Mouse (Mus musculus): ENCODE data around the gene Lca5. TPM values are rescaled to one million over a fixed set of nuclear protein-coding genes. Genes with fewer than 3 reads are reported as not detected.
A peak's percentile ranks its signal among the peaks of the same experiment; 100 is the strongest.

The Lca5 gene
- total RNA-seq (2015), result 0.90 and 4.4 TPM in 2 replicates
- total RNA-seq (2017), result 0.87 and 2.8 TPM in 2 replicates

DNA sequence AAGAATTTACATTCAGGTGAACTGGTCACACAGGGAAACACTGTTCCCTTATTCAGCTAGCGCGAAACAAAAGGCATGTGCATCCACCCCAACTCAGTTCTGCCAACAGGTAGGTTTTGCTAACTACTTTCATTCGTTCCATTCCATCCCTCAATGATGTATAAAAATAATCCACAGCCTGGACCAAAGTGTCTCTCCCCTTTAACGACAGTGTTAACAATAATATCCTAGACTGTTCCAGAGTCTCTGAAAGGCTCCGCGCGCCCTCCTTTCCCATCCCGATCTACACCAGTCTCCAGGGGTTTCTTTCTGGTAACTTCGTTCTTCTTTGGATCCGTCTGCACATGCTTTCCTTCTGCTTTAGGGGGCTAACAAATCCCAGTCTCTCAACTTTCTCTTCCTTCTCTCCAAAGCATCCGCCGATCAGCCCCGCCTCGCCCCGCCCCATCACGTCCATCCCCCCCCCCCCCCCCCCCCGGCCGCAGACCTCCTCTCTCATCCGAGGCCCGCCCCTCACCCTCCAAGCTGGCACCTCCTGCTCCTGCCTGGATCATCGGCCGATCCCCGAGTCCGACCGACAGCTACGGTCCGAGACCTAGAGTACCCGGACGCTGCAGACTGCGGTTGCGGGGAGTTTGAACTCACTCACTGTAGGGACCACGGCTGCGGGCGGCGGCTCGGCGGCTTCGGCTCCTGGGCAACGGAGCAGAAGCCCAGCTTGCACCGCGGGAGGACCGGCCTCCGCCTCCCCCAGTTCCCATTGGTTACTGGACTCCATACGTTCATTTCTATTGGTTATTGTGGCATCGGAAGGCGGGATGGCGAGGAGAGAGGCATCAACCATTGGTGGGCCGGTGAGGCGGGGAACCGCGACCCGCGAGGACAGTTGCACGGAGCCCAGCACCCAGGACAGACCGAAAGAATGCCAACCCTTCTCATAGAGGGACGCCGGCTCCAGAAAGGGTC lies at the start of gene Lca5:
Gene Lca5, minus strand, starts transcription at position 736 of the 966 bp plus-strand sequence.
- ATAC-seq (replicated peaks; ENCODE audit: poor library complexity), result peak; percentile 99

GRCm38 (mm10) chr9:83488491-83489210 lies 47.7 kb upstream of the Lca5 start:
- 0 out of 2 replicates have a peak, but pooled peaks have one; percentile 29 for ATAC-seq (replicated peaks; ENCODE audit: poor library complexity)

DNA sequence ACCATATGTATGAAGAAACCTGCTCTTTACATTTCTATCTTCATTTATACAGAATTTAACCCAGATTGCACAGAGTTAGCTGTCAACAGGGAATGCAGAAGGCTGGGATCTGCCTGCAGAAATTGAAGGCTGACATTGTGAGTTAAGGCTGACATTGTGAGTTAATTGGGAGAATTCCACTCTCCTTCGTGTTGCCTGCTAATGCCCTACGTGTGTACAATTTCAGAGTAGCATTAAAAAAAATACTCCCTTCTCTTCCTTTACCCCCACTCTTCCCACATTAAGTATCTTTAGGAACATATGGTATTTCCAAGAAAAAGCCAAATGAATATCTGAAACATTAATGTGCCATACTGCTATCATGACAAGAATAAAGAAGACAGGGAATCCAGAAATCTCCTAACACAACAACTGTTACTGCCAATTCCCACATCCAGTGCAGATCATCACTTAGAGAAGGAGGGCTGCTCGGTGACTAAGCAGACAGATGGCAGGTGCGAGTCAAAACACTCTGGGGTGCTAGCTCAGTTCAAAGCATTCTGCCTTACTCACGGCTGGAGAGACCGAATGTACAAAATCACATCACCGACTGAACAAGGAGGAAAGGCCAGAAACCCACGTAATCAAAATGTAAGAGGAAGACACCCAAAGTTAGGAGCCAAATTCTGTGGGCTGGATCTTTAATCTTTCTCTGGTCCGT lies 47.0 kb upstream of the Lca5 start:
- no peak for ATAC-seq (replicated peaks; ENCODE audit: poor library complexity)

- ATAC-seq (replicated peaks; ENCODE audit: poor library complexity), result no peak
These were observed 45.0 kb upstream of the Lca5 start for GRCm38 (mm10) chr9:83485966-83486365.

GRCm38 (mm10) chr9:83485357-83485756 lies 44.4 kb upstream of the Lca5 start:
- no peak for ATAC-seq (replicated peaks; ENCODE audit: poor library complexity)

DNA sequence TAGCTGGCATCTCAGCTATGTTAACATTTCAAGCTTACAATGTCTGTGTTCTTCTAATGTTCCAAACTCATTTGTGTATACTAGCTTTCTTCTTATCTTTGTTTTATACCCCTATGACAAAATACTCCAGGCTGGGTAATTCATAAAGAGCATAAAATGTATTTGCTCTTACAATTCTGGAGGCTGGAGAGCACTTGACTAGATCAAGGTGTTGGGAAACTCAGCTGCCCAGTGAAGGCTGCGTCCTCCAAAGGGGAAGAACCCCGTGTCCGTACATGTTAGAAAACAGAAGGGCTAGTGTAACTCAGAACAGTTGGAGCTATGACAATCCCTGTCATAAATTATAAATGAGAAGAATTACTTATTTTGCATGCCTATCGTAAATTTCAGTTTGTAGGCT lies 42.5 kb upstream of the Lca5 start:
- ATAC-seq (replicated peaks; ENCODE audit: poor library complexity), result no peak

DNA sequence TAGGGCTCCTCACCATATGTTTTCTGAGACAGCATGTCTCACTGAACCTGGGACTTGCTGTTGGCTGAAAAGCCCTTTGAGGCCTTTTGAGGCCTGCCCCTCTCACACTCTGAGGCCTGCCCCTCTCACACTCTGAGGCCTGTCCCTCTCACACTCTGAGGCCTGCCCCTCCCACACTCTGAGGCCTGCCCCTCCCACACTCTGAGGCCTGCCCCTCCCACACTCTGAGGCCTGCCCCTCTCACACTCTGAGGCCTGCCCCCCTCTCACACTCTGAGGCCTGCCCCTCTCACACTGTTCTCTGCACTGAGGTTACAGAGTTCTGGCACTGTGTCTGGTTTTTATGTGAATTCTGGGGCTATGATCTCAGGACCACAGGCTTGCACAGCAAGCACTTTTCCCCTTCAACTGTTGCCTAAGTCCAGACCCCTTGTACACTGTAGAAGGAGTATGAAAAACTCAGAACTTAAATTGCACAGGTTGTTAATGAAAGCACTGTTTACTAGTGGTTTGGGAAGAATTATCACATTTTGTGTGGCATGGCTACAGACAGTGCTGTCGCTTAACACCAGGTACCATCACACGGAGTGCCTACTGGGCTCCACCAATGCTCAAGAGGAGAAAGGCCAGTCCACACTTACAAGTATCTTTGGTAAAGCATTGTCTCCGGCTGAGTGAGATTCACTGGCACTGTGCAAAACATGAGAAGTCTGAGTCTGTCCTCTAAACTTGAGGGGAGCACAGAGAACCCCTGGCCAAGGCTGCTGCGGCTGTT lies 41.4 kb upstream of the Lca5 start:
- ATAC-seq (replicated peaks; ENCODE audit: poor library complexity), result peak; percentile 54

GRCm38 (mm10) chr9:83469871-83470270 lies 28.9 kb upstream of the Lca5 start:
- ATAC-seq (replicated peaks; ENCODE audit: poor library complexity), result no peak

DNA sequence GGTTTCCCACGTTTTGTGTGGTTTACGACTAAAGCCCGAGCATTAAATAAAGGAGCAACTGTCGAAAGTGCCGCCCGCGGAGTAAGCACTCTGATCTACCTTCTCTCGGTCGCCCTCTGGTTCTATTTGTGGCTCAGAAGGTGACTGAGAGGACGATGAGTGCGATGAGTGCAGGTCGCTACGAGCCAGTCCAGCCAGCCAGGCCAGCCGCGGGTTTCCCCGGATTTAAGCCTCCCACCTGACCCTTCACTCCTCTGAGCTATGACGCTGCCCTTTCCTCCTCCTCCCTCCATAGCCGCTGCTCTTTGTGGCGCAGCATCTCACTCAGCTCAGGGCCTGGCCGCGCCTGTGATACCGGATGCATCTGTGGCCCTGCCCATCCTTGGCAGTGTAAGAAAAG lies 6.8 kb upstream of the Lca5 start:
- ATAC-seq (replicated peaks; ENCODE audit: poor library complexity), result peak; percentile 93

DNA sequence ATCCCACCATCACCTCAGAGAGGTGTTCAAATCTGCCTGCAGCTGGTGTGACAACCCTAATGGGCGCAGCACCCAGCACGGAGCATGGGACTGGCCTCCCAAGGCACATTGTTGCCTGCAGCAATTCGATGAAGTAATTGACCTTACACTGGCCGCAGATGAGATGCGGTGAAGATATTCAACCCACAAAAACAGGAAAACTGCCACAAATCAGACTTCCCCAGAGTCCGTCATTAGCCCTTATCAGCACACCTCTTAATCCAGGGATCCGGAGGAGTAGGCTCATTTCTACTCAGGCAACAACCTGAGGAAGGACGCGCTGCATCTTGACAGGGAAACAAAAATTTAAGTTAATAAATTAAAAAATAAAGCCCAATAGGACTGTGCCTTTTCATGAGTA lies 6.2 kb upstream of the Lca5 start:
- ATAC-seq (replicated peaks; ENCODE audit: poor library complexity), result peak; percentile 27

- ATAC-seq (replicated peaks; ENCODE audit: poor library complexity), result no peak
These were observed 3.3 kb downstream of the Lca5 start for GRCm38 (mm10) chr9:83437621-83438020.

DNA sequence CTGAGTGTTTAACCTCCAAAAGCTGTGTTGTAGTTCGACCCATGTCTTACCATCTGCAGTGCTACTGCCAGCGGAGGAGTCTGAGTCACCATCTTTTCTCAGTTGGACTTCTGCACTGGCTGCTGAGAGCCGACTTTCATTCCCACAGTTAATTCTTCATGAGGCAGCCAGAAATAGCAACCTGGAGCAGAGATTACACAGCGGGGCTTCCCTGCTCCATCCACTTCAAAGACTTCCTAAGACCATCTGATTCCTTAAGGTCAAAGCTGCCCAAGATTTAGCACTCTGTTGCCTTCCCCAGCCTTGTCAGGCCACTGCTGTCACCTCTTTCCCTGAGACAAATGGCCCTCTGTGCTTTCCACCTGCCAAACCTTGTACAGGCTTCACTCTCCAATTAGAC lies 6.4 kb downstream of the Lca5 start:
- ATAC-seq (replicated peaks; ENCODE audit: poor library complexity), result no peak

DNA sequence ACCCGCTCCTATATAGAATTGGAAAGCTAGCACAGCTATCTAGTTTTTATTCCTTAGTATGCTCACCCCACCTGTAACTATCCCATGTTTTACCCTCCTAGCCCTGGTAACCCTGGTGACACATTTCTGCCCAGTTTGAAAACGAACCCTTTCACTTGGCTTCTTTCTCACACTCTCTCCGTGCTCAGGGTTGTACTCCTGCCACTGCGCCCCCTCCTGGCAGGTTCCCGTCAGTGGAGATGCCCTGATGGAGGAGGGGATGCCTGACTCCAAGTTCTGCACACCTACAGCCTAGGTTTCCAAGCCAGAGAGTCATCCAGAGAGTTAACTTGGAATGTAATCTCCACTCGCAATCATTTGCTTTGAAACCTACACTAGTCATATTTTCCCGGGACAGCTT lies 7.3 kb downstream of the Lca5 start:
- peak; percentile 98 for ATAC-seq (replicated peaks; ENCODE audit: poor library complexity)

DNA sequence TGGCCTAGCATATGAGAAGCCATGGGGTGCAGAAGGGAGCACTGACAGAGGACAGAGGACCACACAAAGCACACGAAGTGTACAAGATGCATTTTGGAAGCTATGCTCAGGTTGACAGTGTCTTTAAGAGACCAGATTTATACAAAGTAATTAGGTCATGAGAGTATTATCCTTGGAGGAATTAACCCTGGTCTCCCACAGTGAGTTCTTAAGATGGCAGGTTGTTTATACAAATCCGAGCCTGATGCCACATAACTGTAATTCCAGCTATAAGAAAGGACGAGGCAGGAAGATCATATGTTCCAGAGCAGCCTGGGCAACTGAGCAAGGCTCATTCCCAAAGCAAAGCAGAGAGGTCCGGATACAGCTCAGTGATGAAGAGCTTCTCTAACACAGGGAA lies 13.0 kb downstream of the Lca5 start:
- ATAC-seq (replicated peaks; ENCODE audit: poor library complexity), result no peak

- ATAC-seq (replicated peaks; ENCODE audit: poor library complexity), result no peak
These were observed 22.0 kb downstream of the Lca5 start for GRCm38 (mm10) chr9:83418965-83419364.

DNA sequence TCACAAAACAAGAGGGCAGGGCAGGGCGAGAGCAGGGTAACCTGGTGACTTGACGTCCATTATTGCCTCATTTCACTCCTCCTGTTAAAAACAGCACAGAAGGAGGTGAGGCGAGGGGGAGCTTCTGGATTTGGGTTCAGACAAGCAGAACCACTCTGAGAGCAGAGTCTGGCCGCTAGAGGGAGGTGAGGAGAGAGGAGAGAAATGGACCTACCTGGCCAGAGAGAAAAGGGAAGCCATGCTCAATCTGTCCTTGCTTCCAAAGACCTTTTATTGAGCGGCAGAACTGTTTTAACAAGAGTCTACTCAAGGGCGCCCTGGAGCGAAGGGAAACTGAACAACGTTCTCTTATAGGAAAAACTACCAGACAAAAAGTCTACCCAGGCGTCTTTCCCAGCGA lies 27.9 kb downstream of the Lca5 start:
- ATAC-seq (replicated peaks; ENCODE audit: poor library complexity), result no peak

GRCm38 (mm10) chr9:83405150-83405549 lies 35.8 kb downstream of the Lca5 start:
- ATAC-seq (replicated peaks; ENCODE audit: poor library complexity), result no peak

DNA sequence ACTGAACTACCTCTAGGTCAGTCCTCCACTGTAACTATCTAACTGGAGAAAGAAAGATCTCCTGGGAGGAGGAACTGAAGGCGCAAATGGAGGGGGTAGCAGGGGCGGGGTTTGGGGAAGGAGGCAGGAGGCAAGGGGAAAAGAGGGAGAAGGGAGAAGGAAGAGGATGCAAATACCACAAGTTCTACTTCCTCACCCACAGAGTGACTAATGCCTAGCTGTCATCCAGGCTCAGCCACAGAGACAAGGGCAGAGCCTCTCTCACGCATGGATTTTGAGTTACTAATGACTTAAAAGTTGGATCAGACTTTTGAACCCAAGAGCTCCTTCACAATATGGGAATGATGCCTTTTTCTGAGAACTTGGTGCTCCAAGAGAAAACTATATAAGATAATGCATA lies 40.1 kb downstream of the Lca5 start:
- peak; percentile 99 for ATAC-seq (replicated peaks; ENCODE audit: poor library complexity)

GRCm38 (mm10) chr9:83399414-83399813 lies 41.5 kb downstream of the Lca5 start:
- ATAC-seq (replicated peaks; ENCODE audit: poor library complexity), result no peak

- peak; percentile 31; the same call in 1 of the 2 replicates for ATAC-seq (replicated peaks; ENCODE audit: poor library complexity)
These were observed 42.7 kb downstream of the Lca5 start for GRCm38 (mm10) chr9:83398260-83398659.
